Mouse (Mus musculus): ENCODE results near the gene Acadvl. TPM values are rescaled to one million over a fixed set of nuclear protein-coding genes. Genes with fewer than 3 reads are reported as not detected.

Acadvl gene
- total and polyA plus RNA-seq, 2 experiments from 2014 or later: 42.7 to 62.1 TPM

GRCm38 (mm10) chr11:69968793-69969192 is 46.4 kb downstream of the Acadvl start:
- Histone ChIP-seq H3K27ac (ENCODE audit: low read depth, low read length) (no peak overlapping the region), H3K27me3 (ENCODE audit: insufficient read depth, low read length) (peaks cover 30% of the 10 kb centered on the region), H3K9ac (replicated peaks; ENCODE audit: low read length, poor library complexity, severe bottlenecking) (no peak overlapping the region), H3K36me3 (ENCODE audit: insufficient read depth, low read length) (peaks cover 22% of the 10 kb centered on the region), H3K4me2 (ENCODE audit: low read depth, low read length, poor library complexity, severe bottlenecking) (no peak overlapping the region), H3K9me3 (ENCODE audit: low read length) (no peaks in the 10 kb centered on the region), H3K4me1 (ENCODE audit: insufficient read depth, low read length) (no peaks in the 10 kb centered on the region), H3K4me3 (ENCODE audit: low read depth, low read length) (no peak overlapping the region)
- no peak for DNase-seq (ENCODE audit: low spot score)
- no peak for TF ChIP-seq CTCF (IDR thresholded peaks at IDR 0.05)
- no peak for ATAC-seq (ENCODE audit: low FRiP score)
- 91% methylated on average over 4 of the region's 4 CpGs for WGBS

DNA sequence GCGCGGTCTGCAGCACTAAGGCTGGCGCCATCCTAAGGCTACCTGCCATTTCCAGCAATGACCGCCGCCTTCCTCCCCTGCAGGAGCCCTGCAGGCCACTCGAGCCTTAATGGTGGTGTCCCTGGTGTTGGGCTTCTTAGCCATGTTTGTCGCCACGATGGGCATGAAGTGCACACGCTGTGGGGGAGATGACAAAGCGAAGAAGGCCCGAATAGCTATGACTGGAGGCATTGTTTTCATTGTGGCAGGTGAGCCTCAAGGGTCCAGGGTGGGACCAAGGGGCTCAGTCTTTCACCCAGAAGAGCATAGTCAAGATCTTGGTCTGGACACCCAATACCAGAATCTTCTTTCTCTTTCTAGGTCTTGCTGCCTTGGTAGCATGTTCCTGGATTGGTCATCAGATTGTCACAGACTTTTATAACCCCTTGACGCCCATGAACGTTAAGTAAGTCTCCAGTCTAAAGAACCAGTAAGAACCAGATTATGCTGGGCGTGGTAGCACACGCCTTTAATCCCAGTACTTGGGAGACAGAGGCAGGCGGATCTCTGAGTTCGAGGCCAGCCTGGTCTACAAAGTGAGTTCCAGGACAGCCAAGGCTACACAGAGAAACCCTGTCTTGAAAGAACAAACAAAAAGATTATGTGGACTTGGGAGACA is 48.2 kb downstream of the Acadvl start:
- H3K27me3 ChIP-seq (ENCODE audit: insufficient read depth, low read length): peaks cover 46% of the 10 kb centered on the region
- DNase-seq (ENCODE audit: low spot score) (no peak), ATAC-seq (ENCODE audit: low FRiP score) (no peak)
- H3K9ac ChIP-seq (replicated peaks; ENCODE audit: low read length, poor library complexity, severe bottlenecking): 0 out of 2 replicates have a peak overlapping the region, but pooled peaks have one; percentile 29
- WGBS: 42% methylated on average over 17 of the region's 17 CpGs
- no peaks in the 10 kb centered on the region for H3K4me1 ChIP-seq (ENCODE audit: insufficient read depth, low read length)
- H3K4me2 ChIP-seq (ENCODE audit: low read depth, low read length, poor library complexity, severe bottlenecking): peak overlapping the region; percentile 36
- no peak for TF ChIP-seq CTCF (IDR thresholded peaks at IDR 0.05)
- no peaks in the 10 kb centered on the region for H3K9me3 ChIP-seq (ENCODE audit: low read length)
- peaks cover 13% of the 10 kb centered on the region for H3K36me3 ChIP-seq (ENCODE audit: insufficient read depth, low read length)
- no peak overlapping the region for H3K27ac ChIP-seq (ENCODE audit: low read depth, low read length)
- H3K4me3 ChIP-seq (ENCODE audit: low read depth, low read length): peak overlapping the region; percentile 23; the same call in 1 of the 2 replicates

DNA sequence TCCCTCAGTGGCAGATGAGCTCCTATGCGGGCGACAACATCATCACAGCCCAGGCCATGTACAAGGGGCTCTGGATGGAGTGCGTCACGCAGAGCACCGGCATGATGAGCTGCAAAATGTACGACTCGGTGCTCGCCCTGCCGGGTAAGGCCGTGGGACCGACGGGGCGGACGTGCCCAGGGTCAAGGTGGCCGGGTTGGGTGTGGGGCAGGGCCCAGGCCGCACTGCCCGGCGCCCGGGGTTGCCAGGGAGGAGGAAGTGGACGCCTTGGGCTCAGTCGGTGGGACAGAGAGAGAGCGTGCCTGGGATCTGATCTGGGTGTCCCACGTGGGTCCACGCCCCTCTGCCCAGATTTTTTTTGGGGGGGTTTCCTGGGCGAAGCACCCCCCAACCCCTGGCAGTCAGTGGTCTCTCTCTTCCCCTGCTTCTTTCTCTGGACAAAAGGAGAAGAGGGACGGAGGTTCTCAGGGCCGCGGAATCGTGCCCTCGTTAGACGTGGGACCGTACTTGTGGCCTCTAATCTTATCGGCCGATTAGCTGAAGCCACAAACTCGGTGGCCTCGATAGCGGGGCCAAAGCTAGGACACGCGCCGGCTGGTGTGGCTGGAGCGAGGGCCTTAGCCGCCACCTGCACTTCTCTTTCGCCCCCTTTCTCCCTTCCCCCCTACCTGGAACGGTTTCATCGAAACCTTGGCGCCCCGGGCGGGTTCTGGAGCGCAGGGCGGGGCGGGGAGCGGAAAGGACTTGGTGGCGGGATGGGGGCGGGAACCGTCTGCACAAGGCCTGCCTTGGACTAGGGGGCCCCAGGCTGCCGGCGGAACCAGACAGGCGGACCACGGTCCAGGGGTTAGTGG is 49.0 kb downstream of the Acadvl start:
- no peak for DNase-seq (ENCODE audit: low spot score)
- Histone ChIP-seq H3K9ac (replicated peaks; ENCODE audit: low read length, poor library complexity, severe bottlenecking) (peak overlapping the region; percentile 29; the same call in 1 of the 2 replicates), H3K4me2 (ENCODE audit: low read depth, low read length, poor library complexity, severe bottlenecking) (peak overlapping the region; percentile 36), H3K36me3 (ENCODE audit: insufficient read depth, low read length) (peaks cover 13% of the 10 kb centered on the region), H3K9me3 (ENCODE audit: low read length) (no peaks in the 10 kb centered on the region), H3K27ac (ENCODE audit: low read depth, low read length) (no peak overlapping the region), H3K4me1 (ENCODE audit: insufficient read depth, low read length) (no peaks in the 10 kb centered on the region), H3K27me3 (ENCODE audit: insufficient read depth, low read length) (peaks cover 49% of the 10 kb centered on the region), H3K4me3 (ENCODE audit: low read depth, low read length) (peak overlapping the region; percentile 23; the same call in 1 of the 2 replicates)
- 2% methylated on average over 58 of the region's 59 CpGs for WGBS
- ATAC-seq (ENCODE audit: low FRiP score): no peak
- TF ChIP-seq CTCF (IDR thresholded peaks at IDR 0.05): no peak

DNA sequence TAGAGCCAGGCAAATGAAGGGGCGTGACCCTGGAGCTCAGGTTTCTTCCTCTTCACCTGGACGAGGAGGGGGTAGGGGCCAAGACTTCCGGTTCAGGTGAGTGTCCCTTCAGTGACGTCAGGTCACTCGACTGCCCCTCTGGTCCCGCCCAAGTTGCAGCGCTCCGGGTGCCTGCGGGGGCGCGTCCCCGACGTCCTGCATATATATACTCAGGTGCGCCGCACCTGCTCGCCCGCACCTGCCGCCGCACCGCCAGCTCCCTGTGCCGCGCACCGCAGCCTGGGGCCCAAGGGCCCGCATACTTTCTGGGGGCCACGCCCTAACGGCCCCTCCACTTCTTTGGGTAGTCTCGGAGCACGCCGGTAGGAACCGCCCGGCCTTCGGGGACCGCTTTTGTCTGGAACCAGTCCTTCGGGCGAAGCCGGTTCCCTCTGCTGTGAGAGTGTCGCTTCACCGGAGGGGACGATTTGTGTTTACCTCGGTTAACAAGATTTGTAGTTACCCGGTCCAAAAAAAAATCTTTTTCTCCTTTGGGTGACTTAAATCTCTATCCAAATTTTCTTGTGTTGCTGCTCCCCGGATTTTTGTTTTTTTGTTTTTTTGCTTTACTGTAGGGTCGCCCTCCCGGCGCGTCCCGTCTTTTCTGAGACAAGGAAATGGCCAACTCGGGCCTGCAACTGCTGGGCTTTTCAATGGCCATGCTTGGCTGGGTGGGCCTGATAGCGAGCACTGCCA is 49.8 kb downstream of the Acadvl start:
- TF ChIP-seq CTCF (IDR thresholded peaks at IDR 0.05): no peak
- no peaks in the 10 kb centered on the region for H3K9me3 ChIP-seq (ENCODE audit: low read length)
- no peak overlapping the region for H3K27ac ChIP-seq (ENCODE audit: low read depth, low read length)
- no peaks in the 10 kb centered on the region for H3K4me1 ChIP-seq (ENCODE audit: insufficient read depth, low read length)
- WGBS: 3% methylated on average over 49 of the region's 49 CpGs
- peaks cover 13% of the 10 kb centered on the region for H3K36me3 ChIP-seq (ENCODE audit: insufficient read depth, low read length)
- ATAC-seq (ENCODE audit: low FRiP score) (no peak), DNase-seq (ENCODE audit: low spot score) (no peak)
- no peak overlapping the region for H3K9ac ChIP-seq (replicated peaks; ENCODE audit: low read length, poor library complexity, severe bottlenecking)
- no peak overlapping the region for H3K4me2 ChIP-seq (ENCODE audit: low read depth, low read length, poor library complexity, severe bottlenecking)
- H3K27me3 ChIP-seq (ENCODE audit: insufficient read depth, low read length): peaks cover 49% of the 10 kb centered on the region
- H3K4me3 ChIP-seq (ENCODE audit: low read depth, low read length): 0 out of 2 replicates have a peak overlapping the region, but pooled peaks have one; percentile 8

DNA sequence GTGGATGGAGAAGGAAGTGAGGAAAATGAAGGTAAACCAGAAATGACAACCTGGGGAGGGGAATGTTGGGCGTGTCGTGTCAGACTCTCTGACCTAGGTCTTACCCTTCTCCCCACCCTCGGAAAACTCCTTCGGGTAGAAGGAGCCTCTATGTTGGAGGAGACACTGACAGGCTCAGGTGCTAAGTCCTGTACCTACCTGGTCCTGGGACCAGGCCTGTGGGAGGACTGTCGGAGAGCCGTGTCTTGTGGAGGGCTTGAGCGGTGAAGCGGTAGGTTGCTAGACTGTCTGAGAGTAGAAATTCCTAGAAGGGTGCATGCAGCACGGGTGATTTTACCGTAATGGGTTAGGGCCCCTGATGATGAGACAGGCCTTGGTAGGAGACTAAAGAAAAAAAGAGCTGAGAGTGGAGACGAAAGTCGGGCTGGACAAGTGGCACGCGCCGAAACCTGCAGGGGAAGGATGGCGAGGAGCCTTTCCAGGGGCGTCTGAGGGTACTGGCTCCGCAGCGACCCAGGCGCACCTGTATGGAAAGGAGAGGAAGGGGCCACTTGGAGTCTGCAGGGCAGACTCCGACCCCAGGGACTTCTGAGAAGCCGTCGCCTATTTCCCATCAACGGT is 50.5 kb downstream of the Acadvl start, which contains the start of gene Cldn7:
Gene Cldn7, plus strand, starts transcription at position 130 of the 621 bp plus-strand sequence.
- Histone ChIP-seq H3K36me3 (ENCODE audit: insufficient read depth, low read length) (peaks cover 10% of the 10 kb centered on the region), H3K9me3 (ENCODE audit: low read length) (no peaks in the 10 kb centered on the region), H3K27me3 (ENCODE audit: insufficient read depth, low read length) (peaks cover 49% of the 10 kb centered on the region), H3K27ac (ENCODE audit: low read depth, low read length) (no peak within 1 kb of the TSS), H3K4me3 (ENCODE audit: low read depth, low read length) (0 out of 2 replicates have a peak within 1 kb of the TSS, but pooled peaks have one; percentile 8), H3K4me2 (ENCODE audit: low read depth, low read length, poor library complexity, severe bottlenecking) (no peak within 1 kb of the TSS), H3K4me1 (ENCODE audit: insufficient read depth, low read length) (no peaks in the 10 kb centered on the region), H3K9ac (replicated peaks; ENCODE audit: low read length, poor library complexity, severe bottlenecking) (no peak within 1 kb of the TSS)
- 12% methylated on average over 19 of the region's 24 CpGs for WGBS
- TF ChIP-seq CTCF (IDR thresholded peaks at IDR 0.05): no peak
- ATAC-seq (ENCODE audit: low FRiP score) (no peak), DNase-seq (ENCODE audit: low spot score) (no peak)
